Mouse (Mus musculus): ENCODE data around the gene Cdt1. TPM values are rescaled to one million over a fixed set of nuclear protein-coding genes. Genes with fewer than 3 reads are reported as not detected.

Cdt1 gene
- polyA plus RNA-seq, 1 experiment = 79.5 TPM

- Histone ChIP-seq H3K79me2 (ENCODE audit: control insufficient read depth, insufficient read depth) (no peaks in the 10 kb centered on the region), H3ac (ENCODE audit: control insufficient read depth, insufficient read length, low read depth) (no peak overlapping the region), H3K79me3 (ENCODE audit: low read depth) (no peaks in the 10 kb centered on the region), H3K36me3 (ENCODE audit: control insufficient read depth, insufficient read depth) (no peaks in the 10 kb centered on the region), H3K27me3 (ENCODE audit: control insufficient read depth, insufficient read depth, insufficient read length) (no peaks in the 10 kb centered on the region), H3K4me3 (ENCODE audit: insufficient read depth, poor library complexity, severe bottlenecking) (no peak overlapping the region)
- TF ChIP-seq CTCF (IDR thresholded peaks at IDR 0.05; ENCODE audit: control insufficient read depth, insufficient read depth, insufficient read length) (no peak), USF1 (IDR thresholded peaks at IDR 0.05; ENCODE audit: low read depth) (no peak), MYOG (IDR thresholded peaks at IDR 0.05; ENCODE audit: control insufficient read depth, extremely low read depth, insufficient read length) (no peak), MAX (IDR thresholded peaks at IDR 0.05) (no peak), FOSL1 (IDR thresholded peaks at IDR 0.05; ENCODE audit: insufficient read depth, low read length, poor library complexity, severe bottlenecking) (no peak), MYOD1 (IDR thresholded peaks at IDR 0.05; ENCODE audit: control insufficient read depth, insufficient read length, low read depth) (no peak), CEBPB (IDR thresholded peaks at IDR 0.05; ENCODE audit: low read depth) (no peak)
Observed at GRCm38 (mm10) chr8:122593783-122594507, 26.1 kb downstream of the Cdt1 start.

DNA sequence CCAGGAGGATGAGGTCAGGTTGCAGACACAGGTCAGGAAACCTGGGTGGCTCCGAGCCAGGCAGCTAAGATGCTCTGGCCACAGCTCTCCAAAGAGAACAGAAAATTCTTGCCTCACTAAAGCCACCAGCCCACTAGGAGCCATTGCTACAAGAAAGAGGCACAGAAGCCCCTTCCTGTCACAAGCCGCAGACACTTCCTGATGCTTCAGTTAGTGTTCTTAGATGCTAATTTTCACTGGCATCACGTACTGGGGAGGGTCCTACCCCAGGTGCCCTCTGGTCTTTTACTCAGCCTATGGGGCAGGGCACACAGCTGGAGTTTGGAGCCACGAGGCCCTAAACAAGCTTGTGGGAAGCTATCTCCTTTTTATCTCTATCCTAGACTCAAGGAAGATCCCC is 28.2 kb downstream of the Cdt1 start:
- Histone ChIP-seq H3K79me2 (ENCODE audit: control insufficient read depth, insufficient read depth) (no peaks in the 10 kb centered on the region), H3K36me3 (ENCODE audit: control insufficient read depth, insufficient read depth) (peaks cover 7% of the 10 kb centered on the region), H3K4me3 (ENCODE audit: insufficient read depth, poor library complexity, severe bottlenecking) (no peak overlapping the region), H3K79me3 (ENCODE audit: low read depth) (no peaks in the 10 kb centered on the region), H3ac (ENCODE audit: control insufficient read depth, insufficient read length, low read depth) (no peak overlapping the region), H3K27me3 (ENCODE audit: control insufficient read depth, insufficient read depth, insufficient read length) (no peaks in the 10 kb centered on the region)
- TF ChIP-seq CTCF (IDR thresholded peaks at IDR 0.05; ENCODE audit: control insufficient read depth, insufficient read depth, insufficient read length) = no peak

DNA sequence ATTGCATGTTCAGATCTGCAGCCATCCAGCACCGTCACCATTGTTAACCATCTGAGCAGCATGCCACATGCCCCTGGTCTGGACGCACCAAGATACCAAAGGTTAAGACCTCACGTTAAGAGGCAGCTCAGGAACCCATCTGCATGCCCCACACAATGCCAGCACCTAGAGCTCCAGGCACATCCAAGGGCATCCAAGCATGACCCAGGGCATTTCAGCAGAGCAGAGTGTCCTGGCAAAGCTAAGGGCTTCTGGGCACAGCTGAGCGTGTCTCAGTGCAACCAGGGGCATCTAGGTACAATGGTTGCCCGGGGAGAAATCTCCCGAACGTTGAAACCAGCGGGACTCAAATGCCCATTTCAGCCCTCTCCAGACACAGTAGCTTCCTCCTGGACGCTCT is 32.9 kb downstream of the Cdt1 start:
- Histone ChIP-seq H3K79me3 (ENCODE audit: low read depth) (no peaks in the 10 kb centered on the region), H3K79me2 (ENCODE audit: control insufficient read depth, insufficient read depth) (no peaks in the 10 kb centered on the region), H3K36me3 (ENCODE audit: control insufficient read depth, insufficient read depth) (peaks cover 7% of the 10 kb centered on the region), H3K4me3 (ENCODE audit: insufficient read depth, poor library complexity, severe bottlenecking) (no peak overlapping the region), H3K27me3 (ENCODE audit: control insufficient read depth, insufficient read depth, insufficient read length) (no peaks in the 10 kb centered on the region), H3ac (ENCODE audit: control insufficient read depth, insufficient read length, low read depth) (no peak overlapping the region)
- TF ChIP-seq MYOG (IDR thresholded peaks at IDR 0.05; ENCODE audit: control insufficient read depth, extremely low read depth, insufficient read length) = no peak

DNA sequence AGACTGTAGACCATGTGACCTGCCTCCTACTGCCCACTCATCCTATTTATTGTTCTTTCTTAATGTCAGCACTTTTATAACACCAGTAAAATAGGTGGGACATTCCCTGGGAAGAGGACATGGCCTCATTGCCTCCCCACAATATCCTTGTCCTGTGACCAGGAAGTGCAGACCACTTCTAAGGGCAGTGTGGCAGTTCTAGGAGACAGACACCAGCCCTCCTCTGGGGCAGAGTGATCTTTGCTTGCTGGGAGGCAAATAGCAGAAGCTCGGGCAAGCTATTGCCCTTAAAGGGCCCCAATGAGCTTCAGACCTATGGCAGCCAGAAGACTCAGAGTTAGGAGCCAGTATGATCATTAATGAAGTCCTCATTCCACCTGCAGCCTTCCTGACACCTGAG is 36.8 kb downstream of the Cdt1 start:
- no peaks in the 10 kb centered on the region for H3K79me3 ChIP-seq (ENCODE audit: low read depth)
- H3ac ChIP-seq (ENCODE audit: control insufficient read depth, insufficient read length, low read depth) = no peak overlapping the region
- no peak for TF ChIP-seq MYOG (IDR thresholded peaks at IDR 0.05; ENCODE audit: control insufficient read depth, extremely low read depth, insufficient read length)
- no peak for TF ChIP-seq MYOD1 (IDR thresholded peaks at IDR 0.05; ENCODE audit: control insufficient read depth, insufficient read length, low read depth)
- TF ChIP-seq USF1 (IDR thresholded peaks at IDR 0.05; ENCODE audit: low read depth) = no peak
- TF ChIP-seq MAX (IDR thresholded peaks at IDR 0.05) = no peak
- TF ChIP-seq CTCF (IDR thresholded peaks at IDR 0.05; ENCODE audit: control insufficient read depth, insufficient read depth, insufficient read length) = no peak
- no peak for TF ChIP-seq FOSL1 (IDR thresholded peaks at IDR 0.05; ENCODE audit: insufficient read depth, low read length, poor library complexity, severe bottlenecking)
- TF ChIP-seq CEBPB (IDR thresholded peaks at IDR 0.05; ENCODE audit: low read depth) = no peak
- H3K79me2 ChIP-seq (ENCODE audit: control insufficient read depth, insufficient read depth) = no peaks in the 10 kb centered on the region
- H3K36me3 ChIP-seq (ENCODE audit: control insufficient read depth, insufficient read depth) = peaks cover 6% of the 10 kb centered on the region
- no peak overlapping the region for H3K4me3 ChIP-seq (ENCODE audit: insufficient read depth, poor library complexity, severe bottlenecking)
- no peaks in the 10 kb centered on the region for H3K27me3 ChIP-seq (ENCODE audit: control insufficient read depth, insufficient read depth, insufficient read length)

DNA sequence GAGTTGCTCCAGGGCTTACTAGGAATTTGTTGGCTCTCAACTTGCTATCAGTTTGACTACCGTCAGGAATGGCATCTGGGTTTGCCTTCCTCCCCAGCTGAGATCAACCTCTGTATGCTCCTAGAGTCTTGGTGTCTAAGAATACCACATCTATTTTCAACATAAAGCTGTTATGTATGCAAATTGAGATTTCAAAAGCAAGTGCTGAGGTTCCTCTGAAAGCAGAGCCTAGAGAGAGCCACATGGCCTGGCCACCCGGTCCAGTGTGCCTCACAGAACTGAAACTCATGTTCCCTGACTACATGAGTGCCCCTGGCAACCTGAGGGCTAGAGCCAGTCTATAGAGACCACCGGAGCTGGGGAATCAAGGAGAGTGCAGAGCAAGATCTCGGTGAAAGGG is 37.6 kb downstream of the Cdt1 start:
- Histone ChIP-seq H3ac (ENCODE audit: control insufficient read depth, insufficient read length, low read depth) (no peak overlapping the region), H3K79me3 (ENCODE audit: low read depth) (no peaks in the 10 kb centered on the region), H3K79me2 (ENCODE audit: control insufficient read depth, insufficient read depth) (no peaks in the 10 kb centered on the region), H3K4me3 (ENCODE audit: insufficient read depth, poor library complexity, severe bottlenecking) (no peak overlapping the region), H3K36me3 (ENCODE audit: control insufficient read depth, insufficient read depth) (no peaks in the 10 kb centered on the region), H3K27me3 (ENCODE audit: control insufficient read depth, insufficient read depth, insufficient read length) (no peaks in the 10 kb centered on the region)
- TF ChIP-seq MYOD1 (IDR thresholded peaks at IDR 0.05; ENCODE audit: control insufficient read depth, insufficient read length, low read depth) (no peak), CEBPB (IDR thresholded peaks at IDR 0.05; ENCODE audit: low read depth) (no peak), USF1 (IDR thresholded peaks at IDR 0.05; ENCODE audit: low read depth) (no peak), MYOG (IDR thresholded peaks at IDR 0.05; ENCODE audit: control insufficient read depth, extremely low read depth, insufficient read length) (no peak), MAX (IDR thresholded peaks at IDR 0.05) (no peak), CTCF (IDR thresholded peaks at IDR 0.05; ENCODE audit: control insufficient read depth, insufficient read depth, insufficient read length) (no peak), FOSL1 (IDR thresholded peaks at IDR 0.05; ENCODE audit: insufficient read depth, low read length, poor library complexity, severe bottlenecking) (no peak)

GRCm38 (mm10) chr8:122606810-122607209 is 39.0 kb downstream of the Cdt1 start:
- TF ChIP-seq CEBPB (IDR thresholded peaks at IDR 0.05; ENCODE audit: low read depth) = no peak
- no peak for TF ChIP-seq MYOD1 (IDR thresholded peaks at IDR 0.05; ENCODE audit: control insufficient read depth, insufficient read length, low read depth)
- no peak for TF ChIP-seq CTCF (IDR thresholded peaks at IDR 0.05; ENCODE audit: control insufficient read depth, insufficient read depth, insufficient read length)
- no peak for TF ChIP-seq USF1 (IDR thresholded peaks at IDR 0.05; ENCODE audit: low read depth)
- TF ChIP-seq MAX (IDR thresholded peaks at IDR 0.05) = no peak
- no peaks in the 10 kb centered on the region for H3K79me3 ChIP-seq (ENCODE audit: low read depth)
- H3K79me2 ChIP-seq (ENCODE audit: control insufficient read depth, insufficient read depth) = no peaks in the 10 kb centered on the region

More at GRCm38 (mm10) chr8:122606810-122607209, 39.0 kb downstream of the Cdt1 start:
- H3K27me3 ChIP-seq (ENCODE audit: control insufficient read depth, insufficient read depth, insufficient read length) = no peaks in the 10 kb centered on the region
- H3K4me3 ChIP-seq (ENCODE audit: insufficient read depth, poor library complexity, severe bottlenecking) = no peak overlapping the region
- no peak overlapping the region for H3ac ChIP-seq (ENCODE audit: control insufficient read depth, insufficient read length, low read depth)
- no peaks in the 10 kb centered on the region for H3K36me3 ChIP-seq (ENCODE audit: control insufficient read depth, insufficient read depth)

Data from C2C12 (cell line).